Mouse (Mus musculus) olfactory bulb, adult 2 months (tissue): Measurements from ENCODE around the gene Astn1.

Experiments used
- CTCF ChIP-seq: fragments of 200-500 bp; IDR thresholded peaks from 2 replicates; pipeline ENCODE4 v1.5.1; 2012; ENCODE audit warnings: low read depth, mild to moderate bottlenecking, low read length, moderate library complexity; ENCODE audit not compliant: insufficient read depth
- POLR2A ChIP-seq: fragments of 200-500 bp; IDR thresholded peaks from 2 replicates; pipeline ENCODE4 v1.6.1; 2012; ENCODE audit warnings: mild to moderate bottlenecking, low read depth, low read length, moderate library complexity; ENCODE audit not compliant: insufficient read depth

DNA sequence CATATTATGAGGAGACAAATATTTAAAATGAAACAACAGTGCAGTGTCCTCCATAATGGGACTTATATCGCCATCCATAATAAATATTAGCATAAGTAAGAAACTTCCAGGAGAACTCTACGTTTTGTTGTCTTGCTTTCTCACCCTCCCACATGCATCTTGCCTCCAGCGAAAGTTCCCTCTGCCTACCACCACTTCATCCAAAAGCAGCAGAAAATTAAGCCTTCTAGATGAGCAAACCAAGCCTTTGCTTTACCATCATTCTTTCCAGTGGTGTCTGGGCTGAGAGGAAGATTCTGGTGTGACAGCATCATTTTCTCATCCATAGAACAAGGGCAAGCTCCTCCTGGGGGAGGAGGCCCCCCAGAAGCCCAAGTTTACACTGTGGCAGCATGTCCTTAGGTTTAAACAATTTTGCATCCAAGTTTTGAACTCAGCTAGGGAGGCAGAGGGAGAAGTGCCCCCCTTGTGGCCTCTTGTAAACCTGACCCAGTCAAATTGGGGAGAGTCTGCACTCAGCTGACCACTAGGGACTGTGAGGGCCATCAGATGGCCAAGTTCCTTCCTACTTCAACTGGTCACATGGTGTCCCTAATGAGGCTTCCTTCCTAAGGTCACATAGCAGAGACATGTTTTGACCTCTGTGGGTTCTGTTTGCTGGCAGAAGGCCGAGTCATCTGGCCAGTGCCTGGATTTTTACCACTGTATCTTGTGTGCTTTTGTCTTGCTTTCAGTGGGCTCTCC is 147.2 kb downstream of the Astn1 start:
- TF ChIP-seq CTCF (no peak), POLR2A (no peak)
